Mouse (Mus musculus): ENCODE measurements around the gene Pip4k2b. TPM values are rescaled to one million over a fixed set of nuclear protein-coding genes. Genes with fewer than 3 reads are reported as not detected.

Pip4k2b gene
- polyA plus RNA-seq, 1 experiment from 2014 or later: 5.0 TPM

GRCm38 (mm10) chr11:97698741-97699611, 45.5 kb downstream of the Pip4k2b start:
- peak overlapping the region; percentile 90 for H3K4me2 ChIP-seq
- no peaks in the 10 kb centered on the region for H3K9me3 ChIP-seq (replicated peaks)
- peak overlapping the region; percentile 97 for H3K27ac ChIP-seq (replicated peaks)
- peaks cover 61% of the 10 kb centered on the region for H3K4me1 ChIP-seq
- under 1% methylated on average over 61 of the region's 63 CpGs for WGBS
- no peaks in the 10 kb centered on the region for H3K27me3 ChIP-seq (replicated peaks)
- ATAC-seq (ENCODE audit: low FRiP score): no peak; the same call in 1 of the 2 replicates
- H3K4me3 ChIP-seq (replicated peaks): peak overlapping the region; percentile 95
- H3K36me3 ChIP-seq: no peaks in the 10 kb centered on the region
- H3K9ac ChIP-seq (replicated peaks): peak overlapping the region; percentile 94

- peak overlapping the region; percentile 90 for H3K4me2 ChIP-seq
- H3K36me3 ChIP-seq: no peaks in the 10 kb centered on the region
- no peaks in the 10 kb centered on the region for H3K9me3 ChIP-seq (replicated peaks)
- no peak for ATAC-seq (ENCODE audit: low FRiP score)
- no peaks in the 10 kb centered on the region for H3K27me3 ChIP-seq (replicated peaks)
- peaks cover 68% of the 10 kb centered on the region for H3K4me1 ChIP-seq
- peak overlapping the region; percentile 94 for H3K9ac ChIP-seq (replicated peaks)
- H3K27ac ChIP-seq (replicated peaks): peak overlapping the region; percentile 97
- under 1% methylated on average over 14 of the region's 14 CpGs for WGBS
- peak overlapping the region; percentile 95 for H3K4me3 ChIP-seq (replicated peaks)
These were observed 46.5 kb downstream of the Pip4k2b start for GRCm38 (mm10) chr11:97697891-97698529.

GRCm38 (mm10) chr11:97697199-97697890, 47.2 kb downstream of the Pip4k2b start:
- WGBS: 54% methylated on average over 11 of the region's 11 CpGs
- no peaks in the 10 kb centered on the region for H3K9me3 ChIP-seq (replicated peaks)
- no peak for ATAC-seq (ENCODE audit: low FRiP score)
- H3K4me3 ChIP-seq (replicated peaks): peak overlapping the region; percentile 95
- peak overlapping the region; percentile 94 for H3K9ac ChIP-seq (replicated peaks)
- peaks cover 5% of the 10 kb centered on the region; the same call in 1 of the 2 replicates for H3K36me3 ChIP-seq
- H3K27ac ChIP-seq (replicated peaks): peak overlapping the region; percentile 97
- peak overlapping the region; percentile 90 for H3K4me2 ChIP-seq
- H3K4me1 ChIP-seq: peaks cover 71% of the 10 kb centered on the region
- H3K27me3 ChIP-seq (replicated peaks): no peaks in the 10 kb centered on the region

- Histone ChIP-seq H3K9me3 (replicated peaks) (no peaks in the 10 kb centered on the region), H3K9ac (replicated peaks) (peak overlapping the region; percentile 28; the same call in 1 of the 2 replicates), H3K36me3 (peaks cover 12% of the 10 kb centered on the region), H3K4me3 (replicated peaks) (peak overlapping the region; percentile 95), H3K27ac (replicated peaks) (0 out of 2 replicates have a peak overlapping the region, but pooled peaks have one; percentile 79), H3K4me1 (peaks cover 65% of the 10 kb centered on the region), H3K27me3 (replicated peaks) (no peaks in the 10 kb centered on the region), H3K4me2 (peak overlapping the region; percentile 90)
- WGBS: 68% methylated on average over 8 of the region's 8 CpGs
- ATAC-seq (ENCODE audit: low FRiP score): no peak
These were observed 47.8 kb downstream of the Pip4k2b start for GRCm38 (mm10) chr11:97696669-97697068.

- Histone ChIP-seq H3K4me3 (replicated peaks) (peak overlapping the region; percentile 95), H3K9ac (replicated peaks) (peak overlapping the region; percentile 28), H3K27me3 (replicated peaks) (no peaks in the 10 kb centered on the region), H3K4me2 (peak overlapping the region; percentile 90), H3K36me3 (peaks cover 20% of the 10 kb centered on the region), H3K9me3 (replicated peaks) (no peaks in the 10 kb centered on the region), H3K27ac (replicated peaks) (peak overlapping the region; percentile 79), H3K4me1 (peaks cover 57% of the 10 kb centered on the region)
- no peak for ATAC-seq (ENCODE audit: low FRiP score)
- WGBS: 30% methylated on average over 9 of the region's 9 CpGs
These were observed 48.6 kb downstream of the Pip4k2b start for GRCm38 (mm10) chr11:97695712-97696401.

GRCm38 (mm10) chr11:97694921-97695711, 49.4 kb downstream of the Pip4k2b start:
- H3K9me3 ChIP-seq (replicated peaks): no peaks in the 10 kb centered on the region
- peaks cover 27% of the 10 kb centered on the region for H3K36me3 ChIP-seq
- peak overlapping the region; percentile 95 for H3K4me3 ChIP-seq (replicated peaks)
- peaks cover 55% of the 10 kb centered on the region for H3K4me1 ChIP-seq
- WGBS: 38% methylated on average over 17 of the region's 17 CpGs
- peak overlapping the region; percentile 90 for H3K4me2 ChIP-seq
- H3K9ac ChIP-seq (replicated peaks): peak overlapping the region; percentile 28
- ATAC-seq (ENCODE audit: low FRiP score): no peak
- peak overlapping the region; percentile 79 for H3K27ac ChIP-seq (replicated peaks)
- H3K27me3 ChIP-seq (replicated peaks): no peaks in the 10 kb centered on the region

- Histone ChIP-seq H3K9ac (replicated peaks) (no peak overlapping the region), H3K27me3 (replicated peaks) (no peaks in the 10 kb centered on the region), H3K4me3 (replicated peaks) (no peak overlapping the region), H3K4me2 (peak overlapping the region; percentile 90), H3K4me1 (peaks cover 58% of the 10 kb centered on the region), H3K36me3 (peaks cover 30% of the 10 kb centered on the region), H3K9me3 (replicated peaks) (no peaks in the 10 kb centered on the region), H3K27ac (replicated peaks) (peak overlapping the region; percentile 79)
- no peak for ATAC-seq (ENCODE audit: low FRiP score)
- WGBS: 67% methylated on average over 4 of the region's 4 CpGs
These were observed 50.1 kb downstream of the Pip4k2b start for GRCm38 (mm10) chr11:97694435-97694834.

GRCm38 (mm10) chr11:97689861-97690260, 54.6 kb downstream of the Pip4k2b start:
- Histone ChIP-seq H3K36me3 (peaks cover 40% of the 10 kb centered on the region), H3K9me3 (replicated peaks) (no peaks in the 10 kb centered on the region), H3K4me2 (no peak overlapping the region), H3K9ac (replicated peaks) (no peak overlapping the region), H3K27me3 (replicated peaks) (no peaks in the 10 kb centered on the region), H3K4me1 (peaks cover 46% of the 10 kb centered on the region), H3K27ac (replicated peaks) (no peak overlapping the region), H3K4me3 (replicated peaks) (no peak overlapping the region)
- ATAC-seq (ENCODE audit: low FRiP score): no peak
- 28% methylated on average over 10 of the region's 10 CpGs for WGBS

- H3K36me3 ChIP-seq: peaks cover 40% of the 10 kb centered on the region
- peaks cover 30% of the 10 kb centered on the region for H3K4me1 ChIP-seq
- no peak overlapping the region for H3K9ac ChIP-seq (replicated peaks)
- no peaks in the 10 kb centered on the region for H3K9me3 ChIP-seq (replicated peaks)
- H3K4me2 ChIP-seq: no peak overlapping the region
- no peaks in the 10 kb centered on the region for H3K27me3 ChIP-seq (replicated peaks)
- WGBS: 80% methylated on average over 3 of the region's 3 CpGs
- H3K27ac ChIP-seq (replicated peaks): no peak overlapping the region
- no peak for ATAC-seq (ENCODE audit: low FRiP score)
- H3K4me3 ChIP-seq (replicated peaks): no peak overlapping the region
These were observed 57.4 kb downstream of the Pip4k2b start for GRCm38 (mm10) chr11:97687061-97687460.

- Histone ChIP-seq H3K9me3 (replicated peaks) (no peaks in the 10 kb centered on the region), H3K27me3 (replicated peaks) (no peaks in the 10 kb centered on the region), H3K4me3 (replicated peaks) (peak overlapping the region; percentile 45), H3K27ac (replicated peaks) (no peak overlapping the region), H3K4me1 (peaks cover 30% of the 10 kb centered on the region), H3K36me3 (peaks cover 40% of the 10 kb centered on the region), H3K9ac (replicated peaks) (0 out of 2 replicates have a peak overlapping the region, but pooled peaks have one; percentile 22), H3K4me2 (peak overlapping the region; percentile 92)
- no peak for ATAC-seq (ENCODE audit: low FRiP score)
- WGBS: 77% methylated on average over 11 of the region's 11 CpGs
These were observed 58.1 kb downstream of the Pip4k2b start for GRCm38 (mm10) chr11:97686322-97686908.

All from neural tube, embryonic 15.5 days (tissue).